Mouse (Mus musculus) limb, embryonic 14.5 days (tissue): ENCODE results near the gene Tcf7l1. TPM values are rescaled to one million over a fixed set of nuclear protein-coding genes. Genes with fewer than 3 reads are reported as not detected.

Experiments used
- ATAC-seq: fragments of 200-750 bp; cut with Nextera tagmentation; 2 replicates; pipeline ENCODE4 v1.8.0; 2017; ENCODE audit warnings: low read depth, moderate number of reproducible peaks, moderate TSS enrichment; ENCODE audit not compliant: low FRiP score
- DNase-seq: peaks from one replicate; pipeline ENCODE4 v3.0.0-alpha.2; 2015; ENCODE audit warnings: low spot score
- H3K27ac ChIP-seq: fragments of 300-500 bp; sonication (generic); replicated peaks from 2 replicates; pipeline ENCODE4 v1.5.1; 2014; ENCODE audit warnings: low read depth, mild to moderate bottlenecking, low read length, moderate library complexity, mixed read lengths
- H3K27me3 ChIP-seq: fragments of 300-500 bp; sonication (generic); 2 replicates; pipeline ENCODE4 v1.6.1; 2014; ENCODE audit warnings: low read length, mixed read lengths; ENCODE audit not compliant: control insufficient read depth, insufficient read depth
- H3K36me3 ChIP-seq: fragments of 300-500 bp; sonication (generic); 2 replicates; pipeline ENCODE4 v1.6.1; 2014; ENCODE audit warnings: mild to moderate bottlenecking, low read length, moderate library complexity, mixed read lengths; ENCODE audit not compliant: control insufficient read depth, insufficient read depth
- H3K4me1 ChIP-seq: fragments of 300-500 bp; sonication (generic); 2 replicates; pipeline ENCODE4 v1.6.1; 2014; ENCODE audit warnings: antibody characterized with exemption, low read length, mixed read lengths; ENCODE audit not compliant: control insufficient read depth, insufficient read depth
- H3K4me2 ChIP-seq: fragments of 300-500 bp; sonication (generic); replicated peaks from 2 replicates; pipeline ENCODE4 v1.6.1; 2014; ENCODE audit warnings: low read depth, mild to moderate bottlenecking, low read length, moderate library complexity; ENCODE audit not compliant: severe bottlenecking
- H3K4me3 ChIP-seq: fragments of 300-500 bp; sonication (generic); replicated peaks from 2 replicates; pipeline ENCODE4 v1.5.1; 2014; ENCODE audit warnings: low read length
- H3K9ac ChIP-seq: fragments of 300-500 bp; sonication (generic); 2 replicates; pipeline ENCODE4 v1.6.1; 2014; ENCODE audit warnings: mild to moderate bottlenecking, low read depth, low read length, moderate library complexity; ENCODE audit not compliant: severe bottlenecking
- H3K9me3 ChIP-seq: fragments of 300-500 bp; sonication (generic); 2 replicates; pipeline ENCODE4 v1.6.1; 2016; ENCODE audit warnings: low read length; ENCODE audit not compliant: control insufficient read depth
- POLR2A ChIP-seq: fragments of 200-500 bp; IDR thresholded peaks from 2 replicates; pipeline ENCODE4 v1.8.0; 2012; ENCODE audit warnings: inconsistent platforms, mild to moderate bottlenecking, moderate library complexity, borderline replicate concordance; ENCODE audit not compliant: insufficient read depth, insufficient read length; ENCODE audit errors: extremely low read depth
- WGBS: fragments of 180-500 bp; shearing (Covaris S2); extraction: QIAGEN DNeasy Blood & Tissue Kit; methylation state at CpG from one replicate; pipeline ENCODE4 v1.1.7; 2014; 5-methylcytosine and 5-hydroxymethylcytosine counted together
- polyA plus RNA-seq, 2 experiments: library from polyadenylated mRNA; depleted of rRNA in 1 of 2; stranded (reverse) in 1 of 2; unstranded in 1 of 2; fragments of >200 nt; fragmentation: Nextera tagmentation in 1 of 2; extraction: Ambion mirVana in 1 of 2; gene quantifications; 2 replicates each; pipeline versions ENCODE4 v1.2.1 to v1.2.3; 2012 to 2014

Tcf7l1 gene
- polyA plus RNA-seq, 2 experiments = 47.9 to 78.1 TPM

DNA sequence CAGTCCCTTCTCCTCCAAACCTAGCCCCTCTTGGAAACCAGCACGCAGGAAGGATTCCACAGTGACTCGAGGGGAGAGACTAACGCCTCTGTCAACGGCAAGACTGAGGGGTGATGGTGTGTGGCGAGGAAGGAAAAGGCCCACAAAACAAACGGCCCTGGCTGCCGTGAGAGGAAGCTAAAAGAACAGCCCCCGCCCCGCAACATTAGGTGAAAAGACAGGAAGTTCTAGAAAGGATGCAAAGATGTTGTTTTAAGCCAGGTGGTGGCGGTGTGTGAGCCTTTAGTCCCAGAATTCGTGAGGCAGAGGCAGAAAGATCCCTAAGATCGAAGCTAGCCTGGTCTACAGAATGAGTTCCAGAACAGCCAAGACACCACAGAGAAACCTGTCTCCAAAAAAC lies 43.3 kb downstream of the Tcf7l1 start:
- no peak for TF ChIP-seq POLR2A
- Histone ChIP-seq H3K4me3 (no peak overlapping the region), H3K36me3 (peaks cover 5% of the 10 kb centered on the region; the same call in 1 of the 2 replicates), H3K4me1 (peaks cover 59% of the 10 kb centered on the region), H3K4me2 (no peak overlapping the region), H3K27me3 (no peaks in the 10 kb centered on the region), H3K9me3 (no peaks in the 10 kb centered on the region), H3K9ac (no peak overlapping the region), H3K27ac (0 out of 2 replicates have a peak overlapping the region, but pooled peaks have one; percentile 5)
- ATAC-seq (no peak), DNase-seq (no peak)
- WGBS = 70% methylated on average over 12 of the region's 12 CpGs

- DNase-seq (peak; percentile 64), ATAC-seq (no peak)
- WGBS = 42% methylated on average over 10 of the region's 10 CpGs
- Histone ChIP-seq H3K27ac (peak overlapping the region; percentile 74), H3K27me3 (no peaks in the 10 kb centered on the region), H3K36me3 (peaks cover 5% of the 10 kb centered on the region; the same call in 1 of the 2 replicates), H3K9ac (no peak overlapping the region), H3K4me1 (peaks cover 61% of the 10 kb centered on the region), H3K4me2 (peak overlapping the region; percentile 21; the same call in 1 of the 2 replicates), H3K4me3 (no peak overlapping the region), H3K9me3 (no peaks in the 10 kb centered on the region)
- no peak for TF ChIP-seq POLR2A
Measured at GRCm38 (mm10) chr6:72744144-72744800, 44.8 kb downstream of the Tcf7l1 start.

GRCm38 (mm10) chr6:72743624-72744041 lies 45.4 kb downstream of the Tcf7l1 start:
- H3K9me3 ChIP-seq = no peaks in the 10 kb centered on the region
- DNase-seq = no peak
- 45% methylated on average over 3 of the region's 3 CpGs for WGBS
- no peaks in the 10 kb centered on the region for H3K27me3 ChIP-seq
- TF ChIP-seq POLR2A = no peak
- H3K36me3 ChIP-seq = peaks cover 5% of the 10 kb centered on the region; the same call in 1 of the 2 replicates
- no peak for ATAC-seq
- H3K4me3 ChIP-seq = no peak overlapping the region
- peak overlapping the region; percentile 74; the same call in 1 of the 2 replicates for H3K27ac ChIP-seq
- H3K9ac ChIP-seq = no peak overlapping the region
- H3K4me1 ChIP-seq = peaks cover 55% of the 10 kb centered on the region
- H3K4me2 ChIP-seq = no peak overlapping the region

GRCm38 (mm10) chr6:72742331-72742730 lies 46.7 kb downstream of the Tcf7l1 start:
- H3K9me3 ChIP-seq = no peaks in the 10 kb centered on the region
- no peak for TF ChIP-seq POLR2A
- H3K36me3 ChIP-seq = peaks cover 5% of the 10 kb centered on the region; the same call in 1 of the 2 replicates
- WGBS = 74% methylated on average over 7 of the region's 7 CpGs
- H3K27me3 ChIP-seq = no peaks in the 10 kb centered on the region
- ATAC-seq = no peak
- no peak overlapping the region for H3K9ac ChIP-seq
- H3K4me1 ChIP-seq = peaks cover 42% of the 10 kb centered on the region
- DNase-seq = no peak
- H3K4me2 ChIP-seq = no peak overlapping the region
- no peak overlapping the region for H3K27ac ChIP-seq
- no peak overlapping the region for H3K4me3 ChIP-seq

DNA sequence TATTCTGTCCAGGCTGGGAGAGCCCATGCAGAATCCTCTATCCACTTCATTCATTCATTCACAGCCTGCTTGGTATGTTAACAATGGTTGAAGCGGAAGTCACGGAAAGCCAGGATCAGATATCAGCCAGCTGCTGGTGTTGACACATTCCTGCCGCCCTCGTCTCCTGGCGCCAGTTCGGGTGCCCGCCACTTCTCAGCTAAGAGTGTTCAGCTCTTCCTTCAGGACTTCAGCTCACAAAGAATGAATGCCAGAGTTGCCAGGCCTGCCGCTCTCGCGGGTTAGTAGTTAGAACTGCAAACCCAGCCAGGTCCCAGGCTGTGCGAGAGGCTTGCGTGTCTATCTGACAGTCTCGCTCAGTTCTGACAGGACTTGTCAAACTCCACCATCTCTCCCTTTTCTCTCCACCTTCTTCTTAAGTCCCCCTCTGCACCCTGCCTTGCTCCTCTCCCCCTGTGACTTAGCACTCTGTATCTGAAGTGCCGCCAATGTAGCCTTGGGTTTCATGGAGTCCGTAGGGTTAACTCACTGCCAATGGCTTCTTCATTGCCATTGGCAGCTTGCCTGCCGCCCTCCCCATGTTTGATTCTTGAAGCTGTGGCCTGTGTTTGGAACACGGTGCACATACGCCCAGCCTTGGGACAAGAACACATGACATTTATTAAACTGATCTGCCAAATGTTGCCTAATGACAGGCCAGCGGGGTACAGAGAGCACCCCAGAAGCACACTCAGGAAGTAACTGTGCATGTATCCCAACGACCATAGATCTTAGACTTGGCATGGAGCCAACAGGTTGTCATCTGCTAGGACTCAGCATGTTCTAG lies 48.2 kb downstream of the Tcf7l1 start:
- Histone ChIP-seq H3K4me3 (no peak overlapping the region), H3K27ac (peak overlapping the region; percentile 39; the same call in 1 of the 2 replicates), H3K9me3 (no peaks in the 10 kb centered on the region), H3K27me3 (no peaks in the 10 kb centered on the region), H3K4me2 (no peak overlapping the region), H3K36me3 (peaks cover 5% of the 10 kb centered on the region; the same call in 1 of the 2 replicates), H3K9ac (no peak overlapping the region), H3K4me1 (peaks cover 35% of the 10 kb centered on the region)
- ATAC-seq = peak; percentile 53
- WGBS = 43% methylated on average over 20 of the region's 20 CpGs
- DNase-seq = peak; percentile 70
- no peak for TF ChIP-seq POLR2A
